ENCODE assay signal across 16 mouse cellular contexts in genomic region chr11:115439906-115440595, GRCm38 (mm10). TPM values are rescaled to one million over a fixed set of nuclear protein-coding genes. Genes with fewer than 3 reads are reported as not detected.
DNase-seq lines count a peak whose midpoint lies in the region; ATAC-seq and TF ChIP-seq lines count a peak whose summit lies in the region.
"Had no signal": no experiment of that assay in that cellular context is flagged by ENCODE, and none has a peak within 500 bp of the region (broad histone marks: within the 10 kb centered on the region; RNA-seq: fewer than 3 reads in every experiment).

TSS of gene Trim80 (plus strand) at chr11:115440545.

- peak; percentile 40; the same call in 1 of the 2 replicates for TF ChIP-seq CTCF in lung, postnatal 0 days (IDR thresholded peaks at IDR 0.05)
- peak; percentile 10 for TF ChIP-seq CTCF in ES-Bruce4 (IDR thresholded peaks at IDR 0.05; ENCODE audit: low read depth, low read length)
- TF ChIP-seq CTCF in embryonic fibroblast, embryonic 13.5 days (IDR thresholded peaks at IDR 0.05; ENCODE audit: borderline replicate concordance, insufficient read depth, low read length) = peak; percentile 20; the same call in 1 of the 2 replicates

- WGBS in hindbrain, embryonic 10.5 days = 92% methylated on average over 9 of the region's 9 CpGs
- 96% methylated on average over 9 of the region's 9 CpGs for WGBS in hindbrain, embryonic 14.5 days
- 93% methylated on average over 9 of the region's 9 CpGs for WGBS in lung, postnatal 0 days

- H3K36me3 ChIP-seq in hindbrain, embryonic 10.5 days = no peaks in the 10 kb centered on the region
- no peaks in the 10 kb centered on the region for H3K36me3 ChIP-seq in hindbrain, embryonic 14.5 days (replicated peaks; ENCODE audit: control insufficient read depth, insufficient read depth)
- no peaks in the 10 kb centered on the region for H3K36me3 ChIP-seq in lung, postnatal 0 days (ENCODE audit: insufficient read depth, low read length)
- H3K36me3 ChIP-seq in ES-Bruce4 (ENCODE audit: control insufficient read depth, insufficient read depth, low read length, poor library complexity, severe bottlenecking) = no peaks in the 10 kb centered on the region
- H3K36me3 ChIP-seq: midbrain, embryonic 12.5 days had no signal

- ATAC-seq in hindbrain, embryonic 14.5 days (ENCODE audit: low FRiP score) = no peak
- ATAC-seq in lung, postnatal 0 days = no peak
- no peak for ATAC-seq in frontal cortex, adult (ENCODE audit: low TSS enrichment)

- peaks cover 7% of the 10 kb centered on the region for H3K9me3 ChIP-seq in hindbrain, embryonic 10.5 days
- H3K9me3 ChIP-seq in hindbrain, embryonic 14.5 days (ENCODE audit: control insufficient read depth, low read length) = no peaks in the 10 kb centered on the region
- H3K9me3 ChIP-seq in lung, postnatal 0 days (ENCODE audit: low read length) = no peaks in the 10 kb centered on the region
- H3K9me3 ChIP-seq in ES-Bruce4 (replicated peaks; ENCODE audit: control insufficient read depth, insufficient read depth, low read length, poor library complexity, severe bottlenecking) = peaks cover 2% of the 10 kb centered on the region; the same call in 1 of the 2 replicates

- H3K9ac ChIP-seq in hindbrain, embryonic 14.5 days = no peak within 1 kb of the TSS
- no peak within 1 kb of the TSS for H3K9ac ChIP-seq in lung, postnatal 0 days (replicated peaks; ENCODE audit: low read depth)
- H3K9ac ChIP-seq in ES-Bruce4 (ENCODE audit: low read depth, poor library complexity, severe bottlenecking) = no peak within 1 kb of the TSS
- H3K9ac ChIP-seq: midbrain, embryonic 12.5 days had no signal

- no peak for TF ChIP-seq EP300 in lung, postnatal 0 days (IDR thresholded peaks at IDR 0.05)
- no peak for TF ChIP-seq EP300 in ES-Bruce4 (IDR thresholded peaks at IDR 0.05; ENCODE audit: insufficient read depth, low read depth, low read length)

- H3K27me3 ChIP-seq in hindbrain, embryonic 10.5 days (ENCODE audit: insufficient read depth, poor library complexity, severe bottlenecking) = peaks cover 21% of the 10 kb centered on the region
- no peaks in the 10 kb centered on the region for H3K27me3 ChIP-seq in hindbrain, embryonic 14.5 days (ENCODE audit: control insufficient read depth, insufficient read depth, low read length)
- H3K27me3 ChIP-seq in lung, postnatal 0 days (replicated peaks; ENCODE audit: insufficient read depth, low read length) = no peaks in the 10 kb centered on the region
- no peaks in the 10 kb centered on the region for H3K27me3 ChIP-seq in ES-Bruce4 (ENCODE audit: control insufficient read depth, insufficient read depth, low read length, poor library complexity, severe bottlenecking)

- no peak for TF ChIP-seq POLR2A in ES-Bruce4 (IDR thresholded peaks at IDR 0.05; ENCODE audit: insufficient read depth, low read length)
- TF ChIP-seq POLR2A in embryonic fibroblast, embryonic 13.5 days (IDR thresholded peaks at IDR 0.05; ENCODE audit: low read depth, low read length) = no peak

- H3K4me3 ChIP-seq in hindbrain, embryonic 10.5 days = no peak within 1 kb of the TSS
- H3K4me3 ChIP-seq in hindbrain, embryonic 14.5 days (replicated peaks; ENCODE audit: low read length) = no peak within 1 kb of the TSS
- no peak within 1 kb of the TSS for H3K4me3 ChIP-seq in lung, postnatal 0 days (ENCODE audit: low read depth, low read length)
- no peak within 1 kb of the TSS for H3K4me3 ChIP-seq in ES-Bruce4 (ENCODE audit: low read depth, low read length)
- H3K4me3 ChIP-seq in embryonic fibroblast, embryonic 13.5 days (ENCODE audit: insufficient read depth, low read length) = no peak within 1 kb of the TSS
- H3K4me3 ChIP-seq: erythroblast, embryonic 14.5 days; midbrain, embryonic 12.5 days had no signal

- H3K27ac ChIP-seq in hindbrain, embryonic 10.5 days = 0 out of 2 replicates have a peak within 1 kb of the TSS, but pooled peaks have one; percentile 5
- no peak within 1 kb of the TSS for H3K27ac ChIP-seq in hindbrain, embryonic 14.5 days
- no peak within 1 kb of the TSS for H3K27ac ChIP-seq in lung, postnatal 0 days (ENCODE audit: low read length)
- no peak within 1 kb of the TSS for H3K27ac ChIP-seq in ES-Bruce4 (ENCODE audit: insufficient read depth, low read length)
- no peak within 1 kb of the TSS for H3K27ac ChIP-seq in embryonic fibroblast, embryonic 13.5 days (ENCODE audit: insufficient read depth, low read length)
- H3K27ac ChIP-seq: midbrain, embryonic 12.5 days had no signal

- no peak within 1 kb of the TSS for H3K4me2 ChIP-seq in hindbrain, embryonic 14.5 days (replicated peaks)
- H3K4me2 ChIP-seq in lung, postnatal 0 days (replicated peaks; ENCODE audit: low read depth, low read length) = no peak within 1 kb of the TSS
- H3K4me2 ChIP-seq: midbrain, embryonic 12.5 days had no signal

- H3K4me1 ChIP-seq in hindbrain, embryonic 10.5 days (replicated peaks) = peaks cover 27% of the 10 kb centered on the region
- H3K4me1 ChIP-seq in hindbrain, embryonic 14.5 days (replicated peaks; ENCODE audit: control insufficient read depth, insufficient read depth, low read length) = peaks cover 13% of the 10 kb centered on the region
- H3K4me1 ChIP-seq in lung, postnatal 0 days (ENCODE audit: insufficient read depth, low read depth, low read length) = peaks cover 10% of the 10 kb centered on the region; the same call in 1 of the 2 replicates
- no peaks in the 10 kb centered on the region for H3K4me1 ChIP-seq in ES-Bruce4 (ENCODE audit: control insufficient read depth, insufficient read depth, low read length)
- H3K4me1 ChIP-seq in embryonic fibroblast, embryonic 13.5 days (ENCODE audit: control insufficient read depth, insufficient read depth, low read length) = peaks cover 4% of the 10 kb centered on the region; the same call in 1 of the 2 replicates

- DNase-seq in hindbrain, embryonic 10.5 days (ENCODE audit: low spot score) = no peak
- no peak for DNase-seq in hindbrain, embryonic 14.5 days (ENCODE audit: low spot score)
- DNase-seq in lung, postnatal 0 days (ENCODE audit: low spot score) = no peak
- no peak for DNase-seq in lung, postnatal 4 days
- no peak for DNase-seq in heart, adult 11 months
- DNase-seq: adrenal gland, postnatal 10 days; cerebellum, adult 11 months; thymus, postnatal 25 days had no signal

RNA-seq across cellular contexts. Expression of gene Trim80, which starts in this region (rescaled TPM):
- 0.08 and 0.16 TPM in 2 replicates for polyA plus RNA-seq in hindbrain, embryonic 10.5 days (2016; fragmentation: Nextera tagmentation; extraction: Ambion mirVana)
- polyA plus RNA-seq in hindbrain, embryonic 14.5 days (2014; fragmentation: Nextera tagmentation; extraction: Ambion mirVana) = not detected in 2 replicates
- not detected in 2 replicates for polyA plus RNA-seq in lung, postnatal 0 days (2015; fragmentation: Nextera tagmentation; extraction: Ambion mirVana)
- polyA plus RNA-seq in ES-Bruce4 (2011; ENCODE audit: insufficient read depth, insufficient read length, low read depth, missing spikeins) = not detected in 2 replicates
- polyA plus RNA-seq in embryonic fibroblast, embryonic 13.5 days (2011; ENCODE audit: insufficient read length, low read depth, missing spikeins) = not detected in 2 replicates
- polyA plus RNA-seq: cortical plate, adult 2 months; erythroblast, embryonic 14.5 days; lung, embryonic 16.5 days; midbrain, embryonic 12.5 days; neural tube, embryonic 14.5 days had no signal
